Mouse (Mus musculus) left cerebral cortex, adult 2 months (tissue): ENCODE results near the gene Gm20773. TPM values are rescaled to one million over a fixed set of nuclear protein-coding genes. Genes with fewer than 3 reads are reported as not detected.
"Not testable (repeated sequence)": the region's sequence is repeated elsewhere in the genome, so short reads cannot be mapped to it uniquely, and the experiment has no call there.

Source experiments
- DNase-seq, 2 experiments: peaks; one replicate each; pipeline ENCODE4 v3.0.0; 2021 to 2022; ENCODE audit warnings: low spot score in 2 of 2, mixed read lengths in 1 of 2; ENCODE audit errors: extremely low spot score in 1 of 2
- H3K27ac ChIP-seq: fragments of 200-600 bp; 2 replicates; pipeline ENCODE4 v1.8.1; 2022
- H3K4me3 ChIP-seq: fragments of 200-600 bp; 2 replicates; pipeline ENCODE4 v1.8.1; 2022
- intact Hi-C: fragments of 180-260 bp; cut with DNase I; formaldehyde crosslinking; loops from one replicate; pipeline ENCODE4 v1.15.1; 2025
- long read RNA-seq, 2 experiments: library from polyadenylated mRNA; stranded (forward); transcript quantifications; one replicate each; pipeline ENCODE4 v2.0.0; 2021; ENCODE audit warnings: borderline mapping rate in 2 of 2
- total RNA-seq, 2 experiments: library from RNA; stranded (reverse); gene quantifications; 2 replicates each; pipeline ENCODE4 v1.2.3; 2021

Gm20773 gene
- not detected for total RNA-seq
- long read RNA-seq, experiment 1: 0 reads
- long read RNA-seq, experiment 2: 0 reads

DNA sequence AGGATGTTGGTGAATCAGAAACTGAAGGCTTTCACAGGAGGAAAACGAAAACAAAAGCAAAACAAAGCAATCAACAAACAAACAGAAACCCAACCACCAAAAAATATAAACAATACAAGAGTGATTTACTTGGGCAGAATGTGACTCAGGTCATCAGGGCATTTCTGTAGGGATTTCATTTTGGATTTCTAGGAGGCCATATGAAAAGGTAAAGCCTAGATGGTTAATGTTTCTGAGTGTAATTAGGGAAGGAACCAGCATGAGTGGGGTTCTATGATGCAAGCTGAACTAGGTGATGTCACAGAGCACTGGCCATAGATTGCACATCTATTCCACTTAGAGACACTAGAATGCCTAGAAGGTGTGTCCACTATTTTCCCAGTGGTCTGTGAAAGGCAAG, at the start of gene Gm20773:
Gene Gm20773 (plus strand): TSS at position 301 of the 400 bp plus-strand sequence.
- intact Hi-C loops: not testable (repeated sequence)

GRCm38 (mm10) chrY:13465479-13465878, 28.3 kb upstream of the Gm20773 start, which contains the start of gene Gm21866:
Gene Gm21866 (minus strand): TSS chrY:13465579.
- H3K4me3 ChIP-seq, intact Hi-C loops, DNase-seq: not testable (repeated sequence)

More for the DNA sequence above, at the start of gene Gm20773:
- DNase-seq, H3K4me3 ChIP-seq, H3K27ac ChIP-seq: not testable (repeated sequence)

More at GRCm38 (mm10) chrY:13465479-13465878, 28.3 kb upstream of the Gm20773 start, which contains the start of gene Gm21866:
- H3K27ac ChIP-seq: not testable (repeated sequence)

Other genes with a start within 250 kb of the Gm20773 start
- not detected for gene Gm21440, start 241.6 kb upstream of the Gm20773 start, total RNA-seq
- not detected for gene Gm21454, start 241.6 kb upstream of the Gm20773 start, total RNA-seq
- not detected for gene Gm21725, start 145.0 kb upstream of the Gm20773 start, total RNA-seq
- gene Gm21866, start 28.4 kb upstream of the Gm20773 start, total RNA-seq: not detected